Mouse (Mus musculus): ENCODE measurements at regions not wholly inside any gene's neighbourhood (a gene's known extent, or its start where the extent isn't known, plus 50 kb on each side); places are given as distances from the start of the nearest gene placed in this dataset.

GRCm38 (mm10) chr13:63701199-63702175 lies 113.6 kb upstream of the Ercc6l2 start:
- 28% methylated on average over 9 of the region's 9 CpGs for WGBS
- Histone ChIP-seq H3K27me3 (no peaks in the 10 kb centered on the region), H3K9ac (peak overlapping the region; percentile 47; the same call in 1 of the 2 replicates), H3K4me3 (no peak overlapping the region), H3K36me3 (no peaks in the 10 kb centered on the region), H3K4me1 (replicated peaks) (peaks cover 17% of the 10 kb centered on the region), H3K27ac (replicated peaks) (peak overlapping the region; percentile 57), H3K9me3 (no peaks in the 10 kb centered on the region), H3K4me2 (no peak overlapping the region)
- ATAC-seq (ENCODE audit: low read depth): peak; percentile 75; the same call in 1 of the 2 replicates

- Histone ChIP-seq H3K9ac (no peak overlapping the region), H3K27me3 (no peaks in the 10 kb centered on the region), H3K4me1 (replicated peaks) (no peaks in the 10 kb centered on the region), H3K9me3 (no peaks in the 10 kb centered on the region; the same call in 1 of the 2 replicates), H3K27ac (replicated peaks) (no peak overlapping the region), H3K36me3 (no peaks in the 10 kb centered on the region), H3K4me3 (no peak overlapping the region), H3K4me2 (no peak overlapping the region)
- ATAC-seq (ENCODE audit: low read depth): no peak
- WGBS: 92% methylated on average over 2 of the region's 2 CpGs
Observed at GRCm38 (mm10) chr13:63708567-63708966, 106.5 kb upstream of the Ercc6l2 start.

GRCm38 (mm10) chr13:63713137-63713536 lies 101.9 kb upstream of the Ercc6l2 start:
- Histone ChIP-seq H3K4me1 (replicated peaks) (no peaks in the 10 kb centered on the region), H3K27me3 (no peaks in the 10 kb centered on the region), H3K9me3 (no peaks in the 10 kb centered on the region; the same call in 1 of the 2 replicates), H3K4me2 (no peak overlapping the region), H3K36me3 (no peaks in the 10 kb centered on the region), H3K4me3 (no peak overlapping the region), H3K9ac (no peak overlapping the region), H3K27ac (replicated peaks) (no peak overlapping the region)
- no peak for ATAC-seq (ENCODE audit: low read depth)
- 89% methylated on average over 3 of the region's 3 CpGs for WGBS

- no peak overlapping the region for H3K27ac ChIP-seq (replicated peaks)
- H3K27me3 ChIP-seq: no peaks in the 10 kb centered on the region; the same call in 1 of the 2 replicates
- H3K9me3 ChIP-seq: no peaks in the 10 kb centered on the region; the same call in 1 of the 2 replicates
- ATAC-seq (ENCODE audit: low read depth): no peak
- H3K4me2 ChIP-seq: no peak overlapping the region
- WGBS: 93% methylated on average over 1 of the region's 1 CpGs
- no peak overlapping the region for H3K4me3 ChIP-seq
- H3K9ac ChIP-seq: no peak overlapping the region
- peaks cover 12% of the 10 kb centered on the region for H3K4me1 ChIP-seq (replicated peaks)
- H3K36me3 ChIP-seq: no peaks in the 10 kb centered on the region
Observed at GRCm38 (mm10) chr13:63716498-63716897, 98.5 kb upstream of the Ercc6l2 start.

DNA sequence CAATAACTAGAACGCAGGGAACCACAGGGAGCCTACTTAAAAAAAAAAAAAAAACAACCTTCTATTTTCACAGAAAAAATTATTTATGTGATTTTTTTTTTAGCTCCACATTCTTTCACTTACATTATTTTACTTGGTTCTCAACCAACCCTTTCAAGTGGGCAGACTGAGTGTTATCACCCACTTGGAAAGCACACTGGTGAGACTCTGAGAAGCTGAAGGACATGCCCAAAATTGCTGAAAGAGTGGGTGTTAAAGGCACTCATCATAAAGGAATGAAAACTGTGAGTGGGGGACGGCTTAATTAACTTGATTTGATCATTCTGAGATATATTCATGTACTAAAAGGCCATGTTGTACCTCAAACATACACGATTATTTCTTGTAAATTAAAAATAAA lies 97.8 kb upstream of the Ercc6l2 start:
- Histone ChIP-seq H3K36me3 (no peaks in the 10 kb centered on the region), H3K9me3 (no peaks in the 10 kb centered on the region; the same call in 1 of the 2 replicates), H3K4me2 (no peak overlapping the region), H3K4me3 (no peak overlapping the region), H3K4me1 (replicated peaks) (peaks cover 12% of the 10 kb centered on the region), H3K27ac (replicated peaks) (no peak overlapping the region), H3K27me3 (no peaks in the 10 kb centered on the region; the same call in 1 of the 2 replicates), H3K9ac (no peak overlapping the region)
- no peak for ATAC-seq (ENCODE audit: low read depth)
- 87% methylated on average over 3 of the region's 3 CpGs for WGBS

DNA sequence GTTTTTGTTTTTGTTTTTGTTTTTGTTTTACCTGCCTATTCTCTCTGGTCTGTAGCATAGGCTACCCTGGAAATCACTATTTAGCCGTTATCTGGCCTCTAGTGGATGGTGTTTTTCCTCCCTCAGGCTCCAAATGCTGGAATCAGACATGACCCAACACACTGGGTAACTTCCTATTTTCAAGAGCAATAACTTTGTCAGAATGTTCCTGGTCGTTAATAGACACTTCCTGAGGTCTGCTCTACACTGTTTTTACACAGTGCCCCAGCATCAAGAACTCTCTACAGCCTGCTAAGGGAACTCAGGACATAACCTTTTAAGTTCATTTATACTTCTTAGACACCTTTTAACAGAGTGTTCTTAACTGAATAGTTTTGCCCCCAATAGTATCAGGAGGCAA lies 96.3 kb upstream of the Ercc6l2 start:
- no peak overlapping the region for H3K4me2 ChIP-seq
- no peak for ATAC-seq (ENCODE audit: low read depth)
- H3K36me3 ChIP-seq: no peaks in the 10 kb centered on the region
- no peaks in the 10 kb centered on the region; the same call in 1 of the 2 replicates for H3K27me3 ChIP-seq
- 68% methylated on average over 2 of the region's 2 CpGs for WGBS
- H3K9ac ChIP-seq: no peak overlapping the region
- no peaks in the 10 kb centered on the region for H3K9me3 ChIP-seq
- no peak overlapping the region for H3K4me3 ChIP-seq
- H3K4me1 ChIP-seq (replicated peaks): peaks cover 12% of the 10 kb centered on the region
- H3K27ac ChIP-seq (replicated peaks): no peak overlapping the region

DNA sequence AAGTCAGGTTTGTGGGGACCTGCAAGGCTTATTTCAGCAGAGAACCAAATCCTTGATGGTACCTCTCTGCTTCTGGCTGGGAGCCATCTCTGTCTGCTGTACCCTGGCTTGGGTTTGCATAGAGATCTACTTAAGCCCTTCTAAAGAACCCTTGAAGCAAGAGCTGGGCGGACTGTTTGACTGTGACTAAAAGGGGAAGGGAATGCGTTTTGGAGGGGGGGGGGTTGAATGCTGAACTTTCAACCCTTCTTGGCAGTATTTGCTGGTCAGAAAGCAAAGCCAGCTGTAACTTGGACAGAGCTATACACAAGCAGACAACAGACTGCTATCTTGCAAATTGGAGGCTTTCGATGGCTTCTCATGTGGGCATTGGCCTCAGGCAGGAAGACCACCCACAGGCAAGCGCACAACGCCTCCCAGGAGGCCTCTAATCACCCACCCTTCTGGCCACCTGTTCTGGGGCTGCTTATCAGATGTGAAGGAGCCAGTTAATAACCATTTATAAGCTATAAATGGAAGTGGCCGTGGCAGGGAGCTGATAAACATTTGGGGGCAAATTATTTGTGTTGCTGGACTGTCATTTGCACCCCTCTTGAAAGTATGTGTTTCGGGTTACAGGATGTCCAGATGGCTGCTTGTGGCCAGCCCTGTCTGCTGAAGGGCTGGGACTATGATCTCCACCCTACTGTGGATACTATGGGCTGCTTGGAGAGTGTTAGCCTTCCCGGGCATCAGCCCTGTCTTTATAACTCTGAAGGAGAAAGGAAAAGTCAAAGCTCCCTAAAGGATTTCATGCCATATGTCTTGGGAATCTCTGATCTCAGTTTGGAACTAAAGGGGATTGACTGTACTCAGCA lies 95.5 kb upstream of the Ercc6l2 start:
- H3K27ac ChIP-seq (replicated peaks): no peak overlapping the region
- no peaks in the 10 kb centered on the region for H3K36me3 ChIP-seq
- H3K4me2 ChIP-seq: no peak overlapping the region
- no peaks in the 10 kb centered on the region for H3K9me3 ChIP-seq
- no peak overlapping the region for H3K4me3 ChIP-seq
- H3K9ac ChIP-seq: no peak overlapping the region
- H3K4me1 ChIP-seq (replicated peaks): peaks cover 15% of the 10 kb centered on the region
- WGBS: 19% methylated on average over 8 of the region's 8 CpGs
- no peak for ATAC-seq (ENCODE audit: low read depth)
- no peaks in the 10 kb centered on the region; the same call in 1 of the 2 replicates for H3K27me3 ChIP-seq

DNA sequence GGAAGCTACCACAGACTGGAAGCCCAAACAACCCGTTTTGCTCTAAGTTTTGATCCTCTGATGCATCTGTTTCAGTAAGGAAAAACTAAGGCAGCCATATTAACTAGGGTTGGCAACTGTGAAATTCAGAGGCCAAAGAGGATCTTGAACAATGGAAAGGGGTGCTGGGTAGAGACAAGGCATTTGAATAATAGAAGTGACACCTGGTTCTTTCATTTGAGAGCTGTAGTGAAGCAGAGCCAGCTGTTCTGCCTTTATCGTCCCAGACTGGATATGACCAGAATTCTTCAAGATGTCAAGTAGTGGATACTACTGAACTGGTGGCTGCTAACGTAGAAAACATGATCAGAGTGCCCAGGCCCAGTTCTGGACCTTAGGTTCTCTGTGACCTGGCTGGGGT lies 94.4 kb upstream of the Ercc6l2 start:
- no peaks in the 10 kb centered on the region for H3K9me3 ChIP-seq
- ATAC-seq (ENCODE audit: low read depth): no peak
- H3K4me2 ChIP-seq: no peak overlapping the region
- WGBS: 82% methylated on average over 3 of the region's 3 CpGs
- no peaks in the 10 kb centered on the region for H3K36me3 ChIP-seq
- no peaks in the 10 kb centered on the region; the same call in 1 of the 2 replicates for H3K27me3 ChIP-seq
- H3K4me1 ChIP-seq (replicated peaks): peaks cover 17% of the 10 kb centered on the region
- H3K27ac ChIP-seq (replicated peaks): no peak overlapping the region
- no peak overlapping the region for H3K9ac ChIP-seq
- no peak overlapping the region for H3K4me3 ChIP-seq

- ATAC-seq (ENCODE audit: low read depth): no peak
- Histone ChIP-seq H3K4me3 (no peak overlapping the region), H3K27ac (replicated peaks) (no peak overlapping the region), H3K36me3 (no peaks in the 10 kb centered on the region), H3K4me1 (replicated peaks) (peaks cover 22% of the 10 kb centered on the region), H3K9ac (no peak overlapping the region), H3K4me2 (no peak overlapping the region), H3K27me3 (no peaks in the 10 kb centered on the region; the same call in 1 of the 2 replicates), H3K9me3 (no peaks in the 10 kb centered on the region)
- 85% methylated on average over 5 of the region's 5 CpGs for WGBS
Observed at GRCm38 (mm10) chr13:63721011-63721625, 93.9 kb upstream of the Ercc6l2 start.

DNA sequence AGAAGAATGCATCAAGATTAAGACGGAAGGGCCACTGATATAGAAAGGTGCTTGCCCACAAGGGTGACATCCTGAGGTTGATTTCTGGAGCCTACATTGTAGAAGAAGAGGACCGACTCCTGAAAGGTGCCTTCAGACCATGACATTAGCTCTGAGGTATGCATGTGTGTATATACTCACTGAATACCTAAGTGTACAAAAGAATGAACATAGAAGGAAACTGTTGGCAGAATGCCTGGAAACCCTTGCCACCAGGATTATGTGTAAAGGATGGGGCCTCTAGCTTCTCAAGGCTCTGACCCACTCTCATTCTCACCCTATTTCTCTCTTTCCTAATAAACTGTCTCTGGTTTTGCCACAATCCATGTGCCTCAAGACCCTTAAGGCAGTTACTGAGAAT lies 90.7 kb upstream of the Ercc6l2 start:
- Histone ChIP-seq H3K27me3 (no peaks in the 10 kb centered on the region; the same call in 1 of the 2 replicates), H3K4me1 (replicated peaks) (peaks cover 20% of the 10 kb centered on the region), H3K36me3 (no peaks in the 10 kb centered on the region), H3K4me2 (no peak overlapping the region), H3K27ac (replicated peaks) (no peak overlapping the region), H3K4me3 (no peak overlapping the region), H3K9ac (no peak overlapping the region), H3K9me3 (no peaks in the 10 kb centered on the region)
- 93% methylated on average over 2 of the region's 2 CpGs for WGBS
- ATAC-seq (ENCODE audit: low read depth): no peak

- Histone ChIP-seq H3K27ac (replicated peaks) (no peak overlapping the region), H3K27me3 (no peaks in the 10 kb centered on the region; the same call in 1 of the 2 replicates), H3K36me3 (no peaks in the 10 kb centered on the region), H3K4me3 (no peak overlapping the region), H3K4me2 (no peak overlapping the region), H3K4me1 (replicated peaks) (peaks cover 12% of the 10 kb centered on the region; the same call in 1 of the 2 replicates), H3K9ac (no peak overlapping the region), H3K9me3 (no peaks in the 10 kb centered on the region)
- 73% methylated on average over 2 of the region's 2 CpGs for WGBS
- no peak for ATAC-seq (ENCODE audit: low read depth)
Observed at GRCm38 (mm10) chr13:63724843-63725582, 90.0 kb upstream of the Ercc6l2 start.
